Mouse (Mus musculus) ES-Bruce4 (cell line): Measurements from ENCODE around the gene Tle2. TPM values are rescaled to one million over a fixed set of nuclear protein-coding genes. Genes with fewer than 3 reads are reported as not detected.

Source experiments
- H3K27ac ChIP-seq: 2 replicates; pipeline ENCODE4 v1.5.1; 2012; ENCODE audit warnings: low read length, inconsistent platforms; ENCODE audit not compliant: insufficient read depth
- H3K27me3 ChIP-seq: 2 replicates; pipeline ENCODE4 v1.6.1; 2012; ENCODE audit warnings: mild to moderate bottlenecking, low read length, inconsistent platforms; ENCODE audit not compliant: control insufficient read depth, poor library complexity, insufficient read depth, severe bottlenecking
- H3K36me3 ChIP-seq: 2 replicates; pipeline ENCODE4 v1.6.1; 2012; ENCODE audit warnings: inconsistent platforms, mild to moderate bottlenecking, low read length, moderate library complexity; ENCODE audit not compliant: control insufficient read depth, poor library complexity, insufficient read depth, severe bottlenecking
- H3K4me1 ChIP-seq: one replicate; pipeline ENCODE4 v1.8.1; 2011; ENCODE audit warnings: low read length; ENCODE audit not compliant: control insufficient read depth, insufficient read depth
- H3K4me3 ChIP-seq: 2 replicates; pipeline ENCODE4 v1.5.1; 2011; ENCODE audit warnings: low read depth, mild to moderate bottlenecking, low read length
- H3K9ac ChIP-seq: 2 replicates; pipeline ENCODE4 v1.6.1; 2012; ENCODE audit warnings: low read depth, mild to moderate bottlenecking, inconsistent platforms; ENCODE audit not compliant: poor library complexity, severe bottlenecking
- H3K9me3 ChIP-seq: replicated peaks from 2 replicates; pipeline ENCODE4 v1.6.1; 2012; ENCODE audit warnings: mild to moderate bottlenecking, low read length, inconsistent platforms; ENCODE audit not compliant: control insufficient read depth, poor library complexity, insufficient read depth, severe bottlenecking
- CTCF ChIP-seq: IDR thresholded peaks from one replicate; pipeline ENCODE4 v1.8.1; 2011; ENCODE audit warnings: low read depth, low read length
- EP300 ChIP-seq: IDR thresholded peaks from 2 replicates; pipeline ENCODE4 v1.6.1; 2011; ENCODE audit warnings: low read depth, low read length; ENCODE audit not compliant: insufficient read depth
- POLR2A ChIP-seq: IDR thresholded peaks from one replicate; pipeline ENCODE4 v1.8.1; 2011; ENCODE audit warnings: low read length; ENCODE audit not compliant: insufficient read depth
- polyA plus RNA-seq: library from polyadenylated mRNA; stranded (reverse); fragments of >200 nt; gene quantifications from 2 replicates; pipeline ENCODE4 v1.2.4, GENCODE M21; 2011; ENCODE audit warnings: low read depth; ENCODE audit not compliant: missing spikeins, insufficient read depth, insufficient read length

Tle2 gene
- polyA plus RNA-seq, 1 experiment = 3.8 TPM

DNA sequence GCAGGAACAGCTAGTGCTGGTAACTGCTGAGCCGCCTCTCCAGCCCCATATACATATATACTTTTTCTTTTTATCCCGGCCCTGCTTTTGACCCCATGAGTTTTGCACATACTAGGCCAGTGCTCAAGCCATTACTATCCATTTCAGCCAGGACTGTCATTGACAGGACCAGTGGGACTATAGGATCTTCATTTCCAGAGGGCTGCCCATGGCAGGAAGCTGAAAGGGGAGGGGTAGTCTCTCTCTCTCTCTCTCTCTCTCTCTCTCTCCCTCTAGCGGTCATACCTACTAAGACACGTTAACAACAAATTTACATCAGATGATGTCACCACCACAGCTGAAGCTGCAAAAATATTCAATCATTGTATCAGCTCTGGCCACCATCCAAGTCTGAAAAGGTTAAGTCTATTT lies 28.4 kb downstream of the Tle2 start:
- H3K36me3 ChIP-seq = no peaks in the 10 kb centered on the region
- H3K4me3 ChIP-seq = no peak overlapping the region
- H3K27me3 ChIP-seq = no peaks in the 10 kb centered on the region
- no peak overlapping the region for H3K9ac ChIP-seq
- H3K9me3 ChIP-seq = no peaks in the 10 kb centered on the region
- TF ChIP-seq POLR2A (no peak), CTCF (peak; percentile 16), EP300 (no peak)
- peaks cover 2% of the 10 kb centered on the region for H3K4me1 ChIP-seq
- no peak overlapping the region for H3K27ac ChIP-seq

DNA sequence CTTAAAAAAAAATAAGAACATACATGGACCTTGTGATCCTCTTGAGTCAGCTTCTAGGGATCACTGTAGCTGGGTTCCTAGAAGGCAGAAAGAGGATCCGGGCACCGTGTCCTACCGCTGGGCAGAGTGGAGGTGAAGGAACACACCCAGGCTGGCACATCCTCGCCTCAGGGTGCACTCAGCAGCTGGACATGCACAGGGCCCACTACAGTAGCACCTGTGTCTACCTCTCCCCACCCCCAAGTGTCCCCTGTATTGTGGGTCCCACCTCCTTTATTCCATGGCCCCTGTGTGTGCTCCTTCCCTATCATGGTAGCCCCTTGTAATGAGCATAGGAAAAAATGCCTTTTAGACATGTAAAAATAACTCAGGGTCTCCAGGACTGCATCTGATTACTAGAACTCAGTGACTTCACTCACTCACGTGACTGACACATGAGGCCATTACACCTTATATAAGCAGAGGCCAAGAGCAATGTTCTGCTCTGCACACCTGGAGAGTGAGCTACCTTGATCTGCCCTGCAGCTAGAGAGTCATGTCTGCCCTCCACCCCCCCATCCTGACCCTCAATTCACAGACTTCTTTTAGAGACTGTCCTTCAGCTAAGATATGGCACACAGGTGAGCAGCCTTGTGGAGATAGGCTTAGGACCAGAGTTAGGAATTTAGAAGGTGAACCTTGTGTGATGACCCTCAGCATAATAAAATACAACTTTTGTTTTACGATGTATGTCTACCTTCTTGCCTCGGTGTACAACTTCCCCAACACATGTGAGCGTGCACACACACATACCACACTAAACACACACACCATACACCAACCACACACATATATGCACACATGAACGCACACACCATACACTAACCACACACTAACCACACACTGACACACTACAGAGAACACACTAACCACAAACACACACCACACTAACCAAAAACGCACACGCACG lies 29.9 kb downstream of the Tle2 start:
- Histone ChIP-seq H3K4me1 (no peaks in the 10 kb centered on the region), H3K9ac (peak overlapping the region; percentile 34; the same call in 1 of the 2 replicates), H3K9me3 (no peaks in the 10 kb centered on the region), H3K4me3 (peak overlapping the region; percentile 51), H3K27me3 (no peaks in the 10 kb centered on the region), H3K27ac (no peak overlapping the region), H3K36me3 (no peaks in the 10 kb centered on the region)
- TF ChIP-seq POLR2A (no peak), EP300 (no peak), CTCF (no peak)

- Histone ChIP-seq H3K9ac (peak overlapping the region; percentile 34), H3K27me3 (no peaks in the 10 kb centered on the region), H3K4me1 (no peaks in the 10 kb centered on the region), H3K9me3 (no peaks in the 10 kb centered on the region), H3K36me3 (no peaks in the 10 kb centered on the region), H3K4me3 (peak overlapping the region; percentile 67), H3K27ac (peak overlapping the region; percentile 19; the same call in 1 of the 2 replicates)
- TF ChIP-seq EP300 = 0 out of 2 replicates have a peak, but pooled peaks have one; percentile 33
- peak; percentile 88 for TF ChIP-seq CTCF
- no peak for TF ChIP-seq POLR2A
These were observed 30.8 kb downstream of the Tle2 start for GRCm38 (mm10) chr10:81604968-81605665.

GRCm38 (mm10) chr10:81605666-81605973 lies 31.3 kb downstream of the Tle2 start:
- Histone ChIP-seq H3K4me1 (no peaks in the 10 kb centered on the region), H3K27ac (peak overlapping the region; percentile 19), H3K36me3 (no peaks in the 10 kb centered on the region), H3K9ac (peak overlapping the region; percentile 34), H3K27me3 (no peaks in the 10 kb centered on the region), H3K9me3 (no peaks in the 10 kb centered on the region), H3K4me3 (peak overlapping the region; percentile 67)
- no peak for TF ChIP-seq EP300
- no peak for TF ChIP-seq POLR2A
- TF ChIP-seq CTCF = no peak

DNA sequence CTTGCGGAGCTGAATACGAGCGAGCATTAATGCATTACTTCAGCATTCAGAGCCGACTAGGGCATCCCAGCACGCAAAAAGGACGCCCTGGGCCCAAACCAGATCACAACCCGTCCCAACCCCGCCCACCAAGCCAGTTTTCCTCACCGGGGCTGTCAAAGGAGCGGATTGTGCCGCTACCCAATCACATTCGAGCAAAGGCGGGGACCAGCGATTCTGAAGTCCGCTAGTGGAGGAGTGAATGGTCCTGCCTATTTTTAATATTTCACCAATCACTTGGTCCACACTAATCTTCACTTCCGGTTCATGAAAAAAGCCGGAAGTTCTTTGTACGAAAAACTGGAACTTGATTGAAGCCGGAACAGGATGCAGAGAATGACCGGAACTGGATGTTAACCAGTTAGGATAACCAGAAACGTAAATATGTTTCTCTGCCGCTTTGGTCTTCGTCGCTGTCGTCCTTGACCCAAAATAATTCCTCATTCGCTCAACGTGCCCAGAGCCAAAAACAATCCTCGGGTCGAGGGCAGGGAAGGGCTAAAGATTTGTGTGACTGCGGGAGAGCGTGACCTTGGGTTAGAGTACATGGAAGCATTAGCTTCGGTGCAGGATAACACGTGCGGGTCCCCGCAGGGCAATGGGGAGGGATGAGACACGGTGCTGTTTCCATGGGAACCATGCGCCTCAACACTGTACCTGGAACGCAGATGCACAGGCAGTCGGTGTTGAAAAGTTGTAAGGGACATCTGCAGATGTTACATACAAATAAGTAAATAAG lies 31.8 kb downstream of the Tle2 start, which contains the start of gene BC025920:
Gene BC025920, plus strand, starts transcription at position 297 of the 778 bp plus-strand sequence.
- H3K27ac ChIP-seq = peak within 1 kb of the TSS; percentile 97
- H3K9ac ChIP-seq = peak within 1 kb of the TSS; percentile 50
- TF ChIP-seq CTCF (no peak), EP300 (peak; percentile 25; the same call in 1 of the 2 replicates), POLR2A (peak; percentile 51)
- H3K27me3 ChIP-seq = no peaks in the 10 kb centered on the region
- H3K36me3 ChIP-seq = no peaks in the 10 kb centered on the region
- H3K9me3 ChIP-seq = no peaks in the 10 kb centered on the region
- no peaks in the 10 kb centered on the region for H3K4me1 ChIP-seq
- peak within 1 kb of the TSS; percentile 100 for H3K4me3 ChIP-seq

DNA sequence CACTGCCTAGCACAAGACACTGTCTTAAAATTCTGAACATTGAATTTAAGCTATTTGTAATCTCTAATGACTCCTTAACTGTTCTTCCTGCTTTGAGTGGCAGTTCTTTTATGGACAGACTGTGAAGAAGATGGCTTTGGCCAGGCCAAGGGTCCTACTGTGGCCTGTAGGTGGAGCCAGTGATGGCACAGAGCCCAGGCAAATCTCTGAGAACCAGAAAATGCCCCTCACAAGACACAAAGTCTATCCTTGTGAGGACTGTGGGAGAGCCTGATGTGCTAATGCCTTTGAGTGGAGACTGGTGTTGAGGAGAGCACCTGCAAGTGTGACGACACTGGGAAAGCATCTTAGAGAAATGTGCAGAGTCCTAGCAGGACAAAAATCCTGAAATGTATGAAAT lies 33.9 kb downstream of the Tle2 start:
- Histone ChIP-seq H3K4me3 (no peak overlapping the region), H3K27ac (no peak overlapping the region), H3K4me1 (no peaks in the 10 kb centered on the region), H3K9ac (no peak overlapping the region), H3K27me3 (no peaks in the 10 kb centered on the region), H3K36me3 (no peaks in the 10 kb centered on the region), H3K9me3 (no peaks in the 10 kb centered on the region)
- TF ChIP-seq EP300 = no peak
- TF ChIP-seq CTCF = peak; percentile 63
